Mouse (Mus musculus): ENCODE data around the gene Prkcg. TPM values are rescaled to one million over a fixed set of nuclear protein-coding genes. Genes with fewer than 3 reads are reported as not detected.

Prkcg gene
- polyA plus RNA-seq, 1 experiment from 2014 or later = 1.4 TPM

GRCm38 (mm10) chr7:3369189-3369588 is 80.2 kb downstream of the Prkcg start:
- Histone ChIP-seq H3K9ac (replicated peaks) (no peak overlapping the region), H3K27ac (replicated peaks) (no peak overlapping the region), H3K9me3 (replicated peaks) (no peaks in the 10 kb centered on the region), H3K4me2 (no peak overlapping the region), H3K36me3 (peaks cover 14% of the 10 kb centered on the region; the same call in 1 of the 2 replicates), H3K4me3 (replicated peaks) (no peak overlapping the region), H3K27me3 (replicated peaks) (0 out of 2 replicates have a peak, but pooled peaks cover 2% of the 10 kb centered on the region), H3K4me1 (peaks cover 4% of the 10 kb centered on the region; the same call in 1 of the 2 replicates)
- ATAC-seq (ENCODE audit: low FRiP score) = no peak
- WGBS = 72% methylated on average over 6 of the region's 6 CpGs

- Histone ChIP-seq H3K27me3 (replicated peaks) (0 out of 2 replicates have a peak, but pooled peaks cover 2% of the 10 kb centered on the region), H3K4me3 (replicated peaks) (no peak overlapping the region), H3K9ac (replicated peaks) (no peak overlapping the region), H3K36me3 (peaks cover 8% of the 10 kb centered on the region; the same call in 1 of the 2 replicates), H3K4me2 (no peak overlapping the region), H3K4me1 (peaks cover 4% of the 10 kb centered on the region; the same call in 1 of the 2 replicates), H3K27ac (replicated peaks) (no peak overlapping the region), H3K9me3 (replicated peaks) (no peaks in the 10 kb centered on the region)
- WGBS = 72% methylated on average over 4 of the region's 4 CpGs
- no peak for ATAC-seq (ENCODE audit: low FRiP score)
Observed at GRCm38 (mm10) chr7:3370407-3370806, 81.4 kb downstream of the Prkcg start.

- H3K27ac ChIP-seq (replicated peaks) = no peak overlapping the region
- H3K4me1 ChIP-seq = peaks cover 4% of the 10 kb centered on the region; the same call in 1 of the 2 replicates
- H3K4me2 ChIP-seq = no peak overlapping the region
- H3K27me3 ChIP-seq (replicated peaks) = no peaks in the 10 kb centered on the region
- no peak overlapping the region for H3K9ac ChIP-seq (replicated peaks)
- 60% methylated on average over 2 of the region's 2 CpGs for WGBS
- H3K4me3 ChIP-seq (replicated peaks) = no peak overlapping the region
- H3K9me3 ChIP-seq (replicated peaks) = no peaks in the 10 kb centered on the region
- no peak for ATAC-seq (ENCODE audit: low FRiP score)
- H3K36me3 ChIP-seq = no peaks in the 10 kb centered on the region
Observed at GRCm38 (mm10) chr7:3372376-3372775, 83.4 kb downstream of the Prkcg start.

GRCm38 (mm10) chr7:3373754-3374153 is 84.8 kb downstream of the Prkcg start:
- Histone ChIP-seq H3K27me3 (replicated peaks) (no peaks in the 10 kb centered on the region), H3K27ac (replicated peaks) (no peak overlapping the region), H3K9me3 (replicated peaks) (no peaks in the 10 kb centered on the region), H3K4me2 (no peak overlapping the region), H3K4me1 (no peaks in the 10 kb centered on the region), H3K4me3 (replicated peaks) (no peak overlapping the region), H3K9ac (replicated peaks) (no peak overlapping the region), H3K36me3 (no peaks in the 10 kb centered on the region)
- ATAC-seq (ENCODE audit: low FRiP score) = no peak
- WGBS = 80% methylated on average over 8 of the region's 8 CpGs

- no peak overlapping the region for H3K4me3 ChIP-seq (replicated peaks)
- no peak overlapping the region for H3K9ac ChIP-seq (replicated peaks)
- no peaks in the 10 kb centered on the region for H3K9me3 ChIP-seq (replicated peaks)
- no peaks in the 10 kb centered on the region for H3K27me3 ChIP-seq (replicated peaks)
- no peaks in the 10 kb centered on the region for H3K36me3 ChIP-seq
- 55% methylated on average over 4 of the region's 4 CpGs for WGBS
- no peak overlapping the region for H3K4me2 ChIP-seq
- ATAC-seq (ENCODE audit: low FRiP score) = no peak
- no peaks in the 10 kb centered on the region for H3K4me1 ChIP-seq
- no peak overlapping the region for H3K27ac ChIP-seq (replicated peaks)
Observed at GRCm38 (mm10) chr7:3376831-3377230, 87.9 kb downstream of the Prkcg start.

Other genes starting within 250 kb of the Prkcg start
- not detected in 2 replicates for gene AU018091, start 120.0 kb upstream of the Prkcg start, polyA plus RNA-seq (2015; fragmentation: Nextera tagmentation; extraction: Ambion mirVana)
- not detected in 2 replicates for gene Nlrp12, start 39.4 kb upstream of the Prkcg start, polyA plus RNA-seq (2015; fragmentation: Nextera tagmentation; extraction: Ambion mirVana)
- 43.9 and 58.7 TPM in 2 replicates for gene Myadm, start 99 bp upstream of the Prkcg start, polyA plus RNA-seq (2015; fragmentation: Nextera tagmentation; extraction: Ambion mirVana)
- gene Cacng7, start 43.8 kb downstream of the Prkcg start, polyA plus RNA-seq (2015; fragmentation: Nextera tagmentation; extraction: Ambion mirVana) = 3.4 and 4.1 TPM in 2 replicates
- 11.0 and 11.2 TPM in 2 replicates for gene Cacng8, start 101.5 kb downstream of the Prkcg start, polyA plus RNA-seq (2015; fragmentation: Nextera tagmentation; extraction: Ambion mirVana)
- 0.43 and 0.97 TPM in 2 replicates for gene Cacng6, start 135.0 kb downstream of the Prkcg start, polyA plus RNA-seq (2015; fragmentation: Nextera tagmentation; extraction: Ambion mirVana)
- gene Tarm1, start 213.4 kb downstream of the Prkcg start, polyA plus RNA-seq (2015; fragmentation: Nextera tagmentation; extraction: Ambion mirVana) = 0.13 and 0.15 TPM in 2 replicates

Measured in neural tube, embryonic 15.5 days (tissue).